Mouse (Mus musculus) midbrain, embryonic 11.5 days (tissue): Measurements from ENCODE around the gene Icam5. TPM values are rescaled to one million over a fixed set of nuclear protein-coding genes. Genes with fewer than 3 reads are reported as not detected.
"Not testable (repeated sequence)": the region's sequence is repeated elsewhere in the genome, so short reads cannot be mapped to it uniquely, and the experiment has no call there.

Source experiments
- ATAC-seq: fragments of 200-750 bp; cut with Nextera tagmentation; 2 replicates; pipeline ENCODE4 v1.8.0; 2017; ENCODE audit warnings: moderate TSS enrichment, moderate library complexity; ENCODE audit not compliant: low FRiP score
- DNase-seq: peaks from one replicate; pipeline ENCODE4 v3.0.0; 2015; ENCODE audit warnings: low spot score; ENCODE audit errors: missing footprints
- H3K27ac ChIP-seq: fragments of 300-500 bp; sonication (generic); 2 replicates; pipeline ENCODE4 v1.5.1; 2014; ENCODE audit warnings: low read depth, low read length
- H3K27me3 ChIP-seq: fragments of 300-500 bp; sonication (generic); 2 replicates; pipeline ENCODE4 v1.6.1; 2014; ENCODE audit warnings: mild to moderate bottlenecking, low read length, moderate library complexity, mixed read lengths; ENCODE audit not compliant: control insufficient read depth, insufficient read depth
- H3K36me3 ChIP-seq: fragments of 300-500 bp; sonication (generic); 2 replicates; pipeline ENCODE4 v1.6.1; 2014; ENCODE audit warnings: mild to moderate bottlenecking, low read length, moderate library complexity, mixed read lengths; ENCODE audit not compliant: control insufficient read depth, insufficient read depth
- H3K4me1 ChIP-seq: fragments of 300-500 bp; sonication (generic); 2 replicates; pipeline ENCODE4 v1.6.1; 2014; ENCODE audit warnings: low read length; ENCODE audit not compliant: control insufficient read depth, insufficient read depth
- H3K4me2 ChIP-seq: fragments of 300-500 bp; sonication (generic); 2 replicates; pipeline ENCODE4 v1.6.1; 2014; ENCODE audit warnings: mild to moderate bottlenecking, moderate library complexity
- H3K4me3 ChIP-seq: fragments of 300-500 bp; sonication (generic); 2 replicates; pipeline ENCODE4 v1.5.1; 2014; ENCODE audit warnings: low read depth, low read length
- H3K9ac ChIP-seq: fragments of 300-500 bp; sonication (generic); 2 replicates; pipeline ENCODE4 v1.6.1; 2014; ENCODE audit warnings: low read length
- H3K9me3 ChIP-seq: fragments of 300-500 bp; sonication (generic); 2 replicates; pipeline ENCODE4 v1.6.1; 2016; ENCODE audit warnings: low read length; ENCODE audit not compliant: control insufficient read depth
- WGBS: fragments of 180-500 bp; shearing (Covaris S2); extraction: QIAGEN DNeasy Blood & Tissue Kit; methylation state at CpG from one replicate; pipeline ENCODE4 v1.1.7; 2014; 5-methylcytosine and 5-hydroxymethylcytosine counted together
- polyA plus RNA-seq: library from polyadenylated mRNA; unstranded; fragments of >200 nt; fragmentation: Nextera tagmentation; extraction: Ambion mirVana; gene quantifications from 2 replicates; pipeline ENCODE4 v1.2.1, GENCODE M21; 2014

Gene Icam5
- polyA plus RNA-seq, 1 experiment from 2014 or later = not detected

- Histone ChIP-seq H3K36me3 (no peaks in the 10 kb centered on the region), H3K27me3 (peaks cover 53% of the 10 kb centered on the region), H3K27ac (no peak overlapping the region), H3K4me3 (no peak overlapping the region), H3K9me3 (no peaks in the 10 kb centered on the region), H3K4me1 (peaks cover 8% of the 10 kb centered on the region; the same call in 1 of the 2 replicates), H3K9ac (no peak overlapping the region), H3K4me2 (no peak overlapping the region)
- 79% methylated on average over 3 of the region's 3 CpGs for WGBS
- DNase-seq (peak; percentile 78), ATAC-seq (no peak)
Measured at GRCm38 (mm10) chr9:21039779-21040178, 7.9 kb downstream of the Icam5 start.

- Histone ChIP-seq H3K36me3 (no peaks in the 10 kb centered on the region), H3K9ac (no peak overlapping the region), H3K27me3 (peaks cover 38% of the 10 kb centered on the region), H3K4me1 (peaks cover 8% of the 10 kb centered on the region; the same call in 1 of the 2 replicates), H3K4me2 (no peak overlapping the region), H3K4me3 (no peak overlapping the region), H3K9me3 (no peaks in the 10 kb centered on the region), H3K27ac (no peak overlapping the region)
- ATAC-seq = no peak
- WGBS = 50% methylated on average over 4 of the region's 4 CpGs
- peak; percentile 53 for DNase-seq
Measured at GRCm38 (mm10) chr9:21041308-21041707, 9.4 kb downstream of the Icam5 start.

- WGBS = 82% methylated on average over 4 of the region's 4 CpGs
- Histone ChIP-seq H3K9ac (no peak overlapping the region), H3K27ac (no peak overlapping the region), H3K4me2 (no peak overlapping the region), H3K4me3 (no peak overlapping the region), H3K27me3 (peaks cover 15% of the 10 kb centered on the region), H3K4me1 (no peaks in the 10 kb centered on the region), H3K9me3 (no peaks in the 10 kb centered on the region), H3K36me3 (no peaks in the 10 kb centered on the region)
- DNase-seq = no peak
- ATAC-seq = no peak
Measured at GRCm38 (mm10) chr9:21043563-21043962, 11.7 kb downstream of the Icam5 start.

GRCm38 (mm10) chr9:21044785-21045184 is 12.9 kb downstream of the Icam5 start:
- not testable (repeated sequence) for H3K27me3 ChIP-seq, DNase-seq, H3K9me3 ChIP-seq, H3K9ac ChIP-seq, H3K36me3 ChIP-seq, H3K4me3 ChIP-seq, H3K4me2 ChIP-seq, ATAC-seq, H3K27ac ChIP-seq, H3K4me1 ChIP-seq
- 57% methylated on average over 1 of the region's 1 CpGs for WGBS

GRCm38 (mm10) chr9:21045235-21045634 is 13.4 kb downstream of the Icam5 start:
- 90% methylated on average over 3 of the region's 3 CpGs for WGBS
- Histone ChIP-seq H3K27ac (no peak overlapping the region), H3K4me2 (no peak overlapping the region), H3K4me1 (no peaks in the 10 kb centered on the region), H3K4me3 (no peak overlapping the region), H3K9ac (no peak overlapping the region), H3K27me3 (peaks cover under 1% of the 10 kb centered on the region; the same call in 1 of the 2 replicates), H3K36me3 (no peaks in the 10 kb centered on the region), H3K9me3 (no peaks in the 10 kb centered on the region)
- no peak for DNase-seq
- no peak for ATAC-seq

GRCm38 (mm10) chr9:21051578-21051977 is 19.7 kb downstream of the Icam5 start:
- H3K27me3 ChIP-seq = no peaks in the 10 kb centered on the region
- DNase-seq (no peak), ATAC-seq (no peak)
- no peaks in the 10 kb centered on the region for H3K4me1 ChIP-seq
- no peak overlapping the region for H3K4me3 ChIP-seq
- 72% methylated on average over 10 of the region's 10 CpGs for WGBS
- no peak overlapping the region for H3K27ac ChIP-seq
- no peak overlapping the region for H3K9ac ChIP-seq
- H3K4me2 ChIP-seq = no peak overlapping the region
- H3K9me3 ChIP-seq = no peaks in the 10 kb centered on the region
- no peaks in the 10 kb centered on the region for H3K36me3 ChIP-seq

- H3K4me3 ChIP-seq = no peak overlapping the region
- WGBS = 88% methylated on average over 2 of the region's 2 CpGs
- H3K9me3 ChIP-seq = no peaks in the 10 kb centered on the region
- DNase-seq (no peak), ATAC-seq (no peak)
- no peak overlapping the region for H3K9ac ChIP-seq
- no peaks in the 10 kb centered on the region for H3K27me3 ChIP-seq
- no peak overlapping the region for H3K4me2 ChIP-seq
- H3K27ac ChIP-seq = no peak overlapping the region
- H3K4me1 ChIP-seq = no peaks in the 10 kb centered on the region
- H3K36me3 ChIP-seq = peaks cover 3% of the 10 kb centered on the region; the same call in 1 of the 2 replicates
Measured at GRCm38 (mm10) chr9:21062928-21063327, 31.1 kb downstream of the Icam5 start.

- Histone ChIP-seq H3K36me3 (peaks cover 7% of the 10 kb centered on the region; the same call in 1 of the 2 replicates), H3K9me3 (no peaks in the 10 kb centered on the region), H3K4me3 (no peak within 1 kb of the TSS), H3K9ac (no peak within 1 kb of the TSS), H3K4me2 (no peak within 1 kb of the TSS), H3K4me1 (no peaks in the 10 kb centered on the region), H3K27ac (no peak within 1 kb of the TSS), H3K27me3 (no peaks in the 10 kb centered on the region)
- no peak for ATAC-seq
- peak; percentile 72 for DNase-seq
- 85% methylated on average over 27 of the region's 27 CpGs for WGBS
Measured at GRCm38 (mm10) chr9:21067006-21067684, 35.3 kb downstream of the Icam5 start, which contains the start of gene Zglp1. Gene Zglp1 (minus strand): TSS chr9:21067093.

- Histone ChIP-seq H3K9ac (peak overlapping the region; percentile 89), H3K4me3 (peak overlapping the region; percentile 82), H3K36me3 (peaks cover 19% of the 10 kb centered on the region), H3K9me3 (no peaks in the 10 kb centered on the region), H3K4me1 (peaks cover 7% of the 10 kb centered on the region), H3K27me3 (no peaks in the 10 kb centered on the region), H3K27ac (no peak overlapping the region), H3K4me2 (peak overlapping the region; percentile 82)
- DNase-seq = no peak
- 16% methylated on average over 4 of the region's 4 CpGs for WGBS
- ATAC-seq = peak; percentile 3; the same call in 1 of the 2 replicates
Measured at GRCm38 (mm10) chr9:21072641-21073040, 40.8 kb downstream of the Icam5 start.
